Mouse (Mus musculus): Measurements from ENCODE around the gene Maob. TPM values are rescaled to one million over a fixed set of nuclear protein-coding genes. Genes with fewer than 3 reads are reported as not detected.

The Maob gene
- 1 to 10 TPM; 1.3 to 8.8 TPM for total RNA-seq (2023)

GRCm38 (mm10) chrX:16817261-16817769, at the start of gene Maob:
Gene Maob, minus strand, starts transcription at chrX:16817366.

Other genes starting within 250 kb of the Maob start
- under 1 TPM; 0.34 to 0.76 TPM for gene Maoa, start 197.7 kb downstream of the Maob start, total RNA-seq (2023)
- not detected for gene Ndp, start 94.4 kb upstream of the Maob start, total RNA-seq (2023)

Data from monocyte, adult 59 days (primary cell).